Mouse (Mus musculus) cerebellum, postnatal 36 days (tissue): ENCODE measurements around the gene B3galt1.

Source experiments
- DNase-seq, 2 experiments: peaks; one replicate each; pipeline ENCODE4 v3.0.0; 2021 to 2022; ENCODE audit warnings: mixed read lengths in 2 of 2

The B3galt1 gene

GRCm38 (mm10) chr2:67565480-67566331 is at the start of gene B3galt1:
B3galt1 (plus strand) TSS chr2:67565871.
- peak; percentile 90 to 93 for DNase-seq

- no peak for DNase-seq
Measured at GRCm38 (mm10) chr2:67516405-67516804, 49.3 kb upstream of the B3galt1 start.

- DNase-seq, result no peak
Measured at GRCm38 (mm10) chr2:67535347-67535746, 30.3 kb upstream of the B3galt1 start.

GRCm38 (mm10) chr2:67539426-67539825 is 26.2 kb upstream of the B3galt1 start:
- DNase-seq, result no peak

- DNase-seq, result no peak
Measured at GRCm38 (mm10) chr2:67541957-67542696, 23.5 kb upstream of the B3galt1 start.

GRCm38 (mm10) chr2:67544426-67544825 is 21.2 kb upstream of the B3galt1 start:
- no peak for DNase-seq

GRCm38 (mm10) chr2:67564851-67565479 is 706 bp upstream of the B3galt1 start:
- DNase-seq, result peak; percentile 69 to 77

- DNase-seq, result peak; percentile 15 to 19
Measured at GRCm38 (mm10) chr2:67566566-67566965, 895 bp downstream of the B3galt1 start.

- peak; percentile 8 to 28 for DNase-seq
Measured at GRCm38 (mm10) chr2:67567141-67567680, 1.5 kb downstream of the B3galt1 start.

- peak in 1 of 2 experiments; percentile 7 for DNase-seq
Measured at GRCm38 (mm10) chr2:67576634-67577033, 11.0 kb downstream of the B3galt1 start.

GRCm38 (mm10) chr2:67583091-67583490 is 17.4 kb downstream of the B3galt1 start:
- no peak for DNase-seq

- no peak for DNase-seq
Measured at GRCm38 (mm10) chr2:67590408-67590807, 24.7 kb downstream of the B3galt1 start.

- no peak for DNase-seq
Measured at GRCm38 (mm10) chr2:67591831-67592629, 26.4 kb downstream of the B3galt1 start.

GRCm38 (mm10) chr2:67622902-67623301 is 57.2 kb downstream of the B3galt1 start:
- no peak for DNase-seq

- no peak for DNase-seq
Measured at GRCm38 (mm10) chr2:67627667-67628066, 62.0 kb downstream of the B3galt1 start.

- no peak for DNase-seq
Measured at GRCm38 (mm10) chr2:67628289-67628688, 62.6 kb downstream of the B3galt1 start.

GRCm38 (mm10) chr2:67654847-67655246 is 89.2 kb downstream of the B3galt1 start:
- DNase-seq, result no peak

GRCm38 (mm10) chr2:67657372-67657771 is 91.7 kb downstream of the B3galt1 start:
- DNase-seq, result peak; percentile 4 to 15

- no peak for DNase-seq
Measured at GRCm38 (mm10) chr2:67658091-67658490, 92.4 kb downstream of the B3galt1 start.

GRCm38 (mm10) chr2:67671721-67672120 is 106.0 kb downstream of the B3galt1 start:
- DNase-seq, result no peak

GRCm38 (mm10) chr2:67677697-67678096 is 112.0 kb downstream of the B3galt1 start:
- no peak for DNase-seq

GRCm38 (mm10) chr2:67724249-67724648 is 158.6 kb downstream of the B3galt1 start:
- no peak for DNase-seq
